Mouse (Mus musculus): Measurements from ENCODE around the gene Nfkbid. TPM values are rescaled to one million over a fixed set of nuclear protein-coding genes. Genes with fewer than 3 reads are reported as not detected.
"Not testable (repeated sequence)": the region's sequence is repeated elsewhere in the genome, so short reads cannot be mapped to it uniquely, and the experiment has no call there.

Gene Nfkbid
- polyA plus RNA-seq, 1 experiment from 2014 or later, result 2.0 TPM

- Histone ChIP-seq H3K9ac (no peak overlapping the region), H3K27me3 (peaks cover 94% of the 10 kb centered on the region), H3K4me3 (no peak overlapping the region), H3K27ac (no peak overlapping the region), H3K4me1 (peaks cover 21% of the 10 kb centered on the region), H3K4me2 (replicated peaks) (peak overlapping the region; percentile 17; the same call in 1 of the 2 replicates), H3K36me3 (no peaks in the 10 kb centered on the region), H3K9me3 (no peaks in the 10 kb centered on the region)
- WGBS, result 11% methylated on average over 6 of the region's 6 CpGs
- ATAC-seq (ENCODE audit: low FRiP score, low read depth), result no peak
Measured at GRCm38 (mm10) chr7:30454259-30454658, 32.7 kb downstream of the Nfkbid start.

- WGBS, result under 1% methylated on average over 9 of the region's 9 CpGs
- ATAC-seq (ENCODE audit: low FRiP score, low read depth), result no peak
- H3K9me3 ChIP-seq, result no peaks in the 10 kb centered on the region
- peaks cover 21% of the 10 kb centered on the region for H3K4me1 ChIP-seq
- peak overlapping the region; percentile 20; the same call in 1 of the 2 replicates for H3K4me3 ChIP-seq
- H3K27me3 ChIP-seq, result peaks cover 100% of the 10 kb centered on the region
- no peaks in the 10 kb centered on the region for H3K36me3 ChIP-seq
- H3K4me2 ChIP-seq (replicated peaks), result peak overlapping the region; percentile 45
- H3K9ac ChIP-seq, result 0 out of 2 replicates have a peak overlapping the region, but pooled peaks have one; percentile 5
- H3K27ac ChIP-seq, result no peak overlapping the region
Measured at GRCm38 (mm10) chr7:30456487-30456886, 35.0 kb downstream of the Nfkbid start.

- H3K4me1 ChIP-seq, result peaks cover 21% of the 10 kb centered on the region
- no peak for ATAC-seq (ENCODE audit: low FRiP score, low read depth)
- 1% methylated on average over 31 of the region's 31 CpGs for WGBS
Measured at GRCm38 (mm10) chr7:30456911-30457628, 35.5 kb downstream of the Nfkbid start.

GRCm38 (mm10) chr7:30457629-30458330, 36.2 kb downstream of the Nfkbid start, which contains the start of the genes Kirrel2 and Nphs1:
TSS of gene Kirrel2 (minus strand) at chr7:30457690.
TSS of gene Nphs1 (plus strand) at chr7:30458315.
- WGBS, result 3% methylated on average over 16 of the region's 16 CpGs
- Histone ChIP-seq H3K27ac (no peak within 1 kb of the TSS), H3K9me3 (no peaks in the 10 kb centered on the region), H3K4me2 (replicated peaks) (peak within 1 kb of the TSS; percentile 45), H3K4me3 (peak within 1 kb of the TSS; percentile 20), H3K4me1 (peaks cover 21% of the 10 kb centered on the region), H3K9ac (0 out of 2 replicates have a peak within 1 kb of the TSS, but pooled peaks have one; percentile 5), H3K36me3 (no peaks in the 10 kb centered on the region), H3K27me3 (peaks cover 100% of the 10 kb centered on the region)
- ATAC-seq (ENCODE audit: low FRiP score, low read depth), result peak; percentile 48

More at GRCm38 (mm10) chr7:30456911-30457628, 35.5 kb downstream of the Nfkbid start:
- 0 out of 2 replicates have a peak overlapping the region, but pooled peaks have one; percentile 5 for H3K9ac ChIP-seq
- H3K9me3 ChIP-seq, result no peaks in the 10 kb centered on the region
- H3K4me3 ChIP-seq, result peak overlapping the region; percentile 20
- H3K36me3 ChIP-seq, result no peaks in the 10 kb centered on the region
- no peak overlapping the region for H3K27ac ChIP-seq
- peak overlapping the region; percentile 45 for H3K4me2 ChIP-seq (replicated peaks)
- H3K27me3 ChIP-seq, result peaks cover 100% of the 10 kb centered on the region

- Histone ChIP-seq H3K9ac (no peak overlapping the region), H3K27me3 (peaks cover 99% of the 10 kb centered on the region), H3K9me3 (no peaks in the 10 kb centered on the region), H3K4me2 (replicated peaks) (no peak overlapping the region), H3K4me1 (peaks cover 21% of the 10 kb centered on the region), H3K4me3 (no peak overlapping the region), H3K36me3 (no peaks in the 10 kb centered on the region), H3K27ac (no peak overlapping the region)
- ATAC-seq (ENCODE audit: low FRiP score, low read depth), result no peak
- 38% methylated on average over 6 of the region's 6 CpGs for WGBS
Measured at GRCm38 (mm10) chr7:30459484-30459883, 38.0 kb downstream of the Nfkbid start.

GRCm38 (mm10) chr7:30463568-30463967, 42.0 kb downstream of the Nfkbid start:
- no peak for ATAC-seq (ENCODE audit: low FRiP score, low read depth)
- no peaks in the 10 kb centered on the region for H3K9me3 ChIP-seq
- H3K4me3 ChIP-seq, result no peak overlapping the region
- H3K36me3 ChIP-seq, result no peaks in the 10 kb centered on the region
- no peak overlapping the region for H3K4me2 ChIP-seq (replicated peaks)
- 36% methylated on average over 7 of the region's 7 CpGs for WGBS
- peaks cover 99% of the 10 kb centered on the region for H3K27me3 ChIP-seq
- no peak overlapping the region for H3K9ac ChIP-seq
- H3K27ac ChIP-seq, result no peak overlapping the region
- H3K4me1 ChIP-seq, result peaks cover 7% of the 10 kb centered on the region

GRCm38 (mm10) chr7:30463996-30464395, 42.5 kb downstream of the Nfkbid start:
- 20% methylated on average over 4 of the region's 4 CpGs for WGBS
- no peak overlapping the region for H3K4me3 ChIP-seq

GRCm38 (mm10) chr7:30464816-30465300, 43.3 kb downstream of the Nfkbid start:
- Histone ChIP-seq H3K4me1 (peaks cover 5% of the 10 kb centered on the region), H3K9me3 (no peaks in the 10 kb centered on the region), H3K27me3 (peaks cover 88% of the 10 kb centered on the region), H3K4me3 (no peak overlapping the region), H3K9ac (no peak overlapping the region), H3K36me3 (no peaks in the 10 kb centered on the region), H3K27ac (no peak overlapping the region), H3K4me2 (replicated peaks) (no peak overlapping the region)
- ATAC-seq (ENCODE audit: low FRiP score, low read depth), result no peak
- WGBS, result 12% methylated on average over 6 of the region's 6 CpGs

More at GRCm38 (mm10) chr7:30463996-30464395, 42.5 kb downstream of the Nfkbid start:
- no peak overlapping the region for H3K4me2 ChIP-seq (replicated peaks)
- no peak for ATAC-seq (ENCODE audit: low FRiP score, low read depth)
- H3K36me3 ChIP-seq, result no peaks in the 10 kb centered on the region
- no peaks in the 10 kb centered on the region for H3K9me3 ChIP-seq
- no peak overlapping the region for H3K9ac ChIP-seq
- no peak overlapping the region for H3K27ac ChIP-seq
- peaks cover 5% of the 10 kb centered on the region for H3K4me1 ChIP-seq
- H3K27me3 ChIP-seq, result peaks cover 97% of the 10 kb centered on the region

- no peak for ATAC-seq (ENCODE audit: low FRiP score, low read depth)
- H3K9ac ChIP-seq, result no peak overlapping the region
- no peak overlapping the region for H3K4me2 ChIP-seq (replicated peaks)
- H3K4me3 ChIP-seq, result no peak overlapping the region
- H3K9me3 ChIP-seq, result peaks cover 3% of the 10 kb centered on the region; the same call in 1 of the 2 replicates
- H3K27ac ChIP-seq, result no peak overlapping the region
- no peaks in the 10 kb centered on the region for H3K36me3 ChIP-seq
- H3K4me1 ChIP-seq, result peaks cover 1% of the 10 kb centered on the region
- peaks cover 22% of the 10 kb centered on the region for H3K27me3 ChIP-seq
- WGBS, result 48% methylated on average over 5 of the region's 5 CpGs
Measured at GRCm38 (mm10) chr7:30472411-30472810, 50.9 kb downstream of the Nfkbid start.

- peaks cover 7% of the 10 kb centered on the region for H3K4me1 ChIP-seq
- H3K4me2 ChIP-seq (replicated peaks), result no peak overlapping the region
- H3K27me3 ChIP-seq, result peaks cover 28% of the 10 kb centered on the region
- H3K36me3 ChIP-seq, result no peaks in the 10 kb centered on the region
- H3K9me3 ChIP-seq, result peaks cover 3% of the 10 kb centered on the region; the same call in 1 of the 2 replicates
- no peak overlapping the region for H3K27ac ChIP-seq
- H3K4me3 ChIP-seq, result no peak overlapping the region
- no peak overlapping the region for H3K9ac ChIP-seq
- 69% methylated on average over 4 of the region's 4 CpGs for WGBS
- ATAC-seq (ENCODE audit: low FRiP score, low read depth), result no peak
Measured at GRCm38 (mm10) chr7:30474999-30475398, 53.5 kb downstream of the Nfkbid start.

- H3K36me3 ChIP-seq; H3K4me2 ChIP-seq (replicated peaks); H3K27ac ChIP-seq; ATAC-seq (ENCODE audit: low FRiP score, low read depth); H3K4me3 ChIP-seq; H3K9me3 ChIP-seq; H3K9ac ChIP-seq; H3K4me1 ChIP-seq: not testable (repeated sequence)
- 85% methylated on average over 7 of the region's 7 CpGs for WGBS
- H3K27me3 ChIP-seq, result peaks cover 23% of the 10 kb centered on the region
Measured at GRCm38 (mm10) chr7:30476136-30476535, 54.6 kb downstream of the Nfkbid start.

Measured in limb, embryonic 13.5 days (tissue).